Mouse (Mus musculus) CH12.LX (cell line): ENCODE data around the gene Srp14. TPM values are rescaled to one million over a fixed set of nuclear protein-coding genes. Genes with fewer than 3 reads are reported as not detected.

Experiments
- DNase-seq: peaks from one replicate; pipeline ENCODE4 v3.0.0-alpha.2; 2013; ENCODE audit errors: extremely low read depth
- H3K27ac ChIP-seq: 2 replicates; pipeline ENCODE4 v1.5.1; 2012; ENCODE audit warnings: low read depth, mild to moderate bottlenecking, control low read depth, moderate library complexity; ENCODE audit not compliant: insufficient read depth
- H3K27me3 ChIP-seq: replicated peaks from 2 replicates; pipeline ENCODE3; 2012; ENCODE audit warnings: inconsistent platforms
- H3K36me3 ChIP-seq, 2 experiments: replicated peaks in 1 of 2; 2 replicates each; pipeline versions ENCODE3 to v1.6.1; 2012; ENCODE audit warnings: inconsistent platforms in 1 of 2, low read length in 1 of 2, mild to moderate bottlenecking in 1 of 2, mixed read lengths in 1 of 2, moderate library complexity in 1 of 2; ENCODE audit not compliant: control insufficient read depth in 1 of 2, insufficient read depth in 1 of 2
- H3K4me1 ChIP-seq, 2 experiments: 2 replicates each; pipeline ENCODE4 v1.6.1; 2012; ENCODE audit warnings: inconsistent platforms in 1 of 2, moderate library complexity in 1 of 2; ENCODE audit not compliant: insufficient read depth in 2 of 2, control insufficient read depth in 1 of 2
- H3K4me2 ChIP-seq: 2 replicates; pipeline ENCODE4 v1.6.1; 2012; ENCODE audit warnings: low read depth, mild to moderate bottlenecking, control low read depth; ENCODE audit not compliant: poor library complexity, insufficient read depth, severe bottlenecking
- H3K4me3 ChIP-seq, 3 experiments: fragments of 150-350 bp in 1 of 3; sonication (generic) in 1 of 3; replicated peaks in 1 of 3; 2 replicates each; pipeline versions ENCODE3 to v1.5.1; 2011 to 2012; ENCODE audit warnings: low read depth in 2 of 3, low read length in 2 of 3, mild to moderate bottlenecking in 2 of 3, moderate library complexity in 2 of 3, control low read depth in 1 of 3, improper control_type of control experiment in 1 of 3, inconsistent platforms in 1 of 3, mixed read lengths in 1 of 3; ENCODE audit not compliant: poor library complexity in 1 of 3
- H3K79me2 ChIP-seq: replicated peaks from 2 replicates; pipeline ENCODE4 v1.6.1; 2012; ENCODE audit warnings: mild to moderate bottlenecking, moderate library complexity; ENCODE audit not compliant: control insufficient read depth, poor library complexity, insufficient read depth, severe bottlenecking; ENCODE audit errors: extremely low read depth
- H3K9ac ChIP-seq: 2 replicates; pipeline ENCODE4 v1.6.1; 2012; ENCODE audit warnings: low read depth, mild to moderate bottlenecking, control low read depth, moderate library complexity; ENCODE audit not compliant: insufficient read depth
- H3K9me3 ChIP-seq: replicated peaks from 2 replicates; pipeline ENCODE3; 2012; ENCODE audit warnings: low read length, inconsistent platforms, mixed read lengths
- BHLHE40 ChIP-seq: IDR thresholded peaks from 2 replicates; pipeline ENCODE4 v1.6.1; 2011; ENCODE audit warnings: mild to moderate bottlenecking, low read depth, low read length, improper control_type of control experiment
- CHD2 ChIP-seq: IDR thresholded peaks from 2 replicates; pipeline ENCODE4 v1.6.1; 2011; ENCODE audit warnings: low read length, improper control_type of control experiment
- ELF1 ChIP-seq: IDR thresholded peaks from 2 replicates; pipeline ENCODE4 v1.6.1; 2014; ENCODE audit warnings: low read depth, mild to moderate bottlenecking, inconsistent platforms, low read length, improper control_type of control experiment
- GABPA ChIP-seq: IDR thresholded peaks from 2 replicates; pipeline ENCODE4 v1.6.1; 2012; ENCODE audit warnings: low read depth, low read length, improper control_type of control experiment, inconsistent platforms; ENCODE audit not compliant: insufficient replicate concordance
- IRF4 ChIP-seq: IDR thresholded peaks from 2 replicates; pipeline ENCODE4 v1.6.1; 2014; ENCODE audit warnings: low read depth, mild to moderate bottlenecking, inconsistent platforms, low read length, improper control_type of control experiment
- MAFK ChIP-seq: IDR thresholded peaks from 2 replicates; pipeline ENCODE4 v1.6.1; 2011; ENCODE audit warnings: low read length, improper control_type of control experiment; ENCODE audit not compliant: insufficient replicate concordance
- POLR2A ChIP-seq: IDR thresholded peaks from 2 replicates; pipeline ENCODE4 v1.6.1; 2011; ENCODE audit warnings: low read depth, mild to moderate bottlenecking, improper control_type of control experiment, low read length
- RAD21 ChIP-seq: IDR thresholded peaks from 2 replicates; pipeline ENCODE4 v1.6.1; 2011; ENCODE audit warnings: low read depth, mild to moderate bottlenecking, low read length, improper control_type of control experiment, moderate library complexity
- SMC3 ChIP-seq: IDR thresholded peaks from 2 replicates; pipeline ENCODE4 v1.6.1; 2011; ENCODE audit warnings: low read depth, low read length, improper control_type of control experiment
- USF1 ChIP-seq: IDR thresholded peaks from 2 replicates; pipeline ENCODE4 v1.6.1; 2014; ENCODE audit warnings: low read depth, mild to moderate bottlenecking, inconsistent platforms, low read length, improper control_type of control experiment
- dilution Hi-C: fragments of 300-500 bp; cut with MboI; formaldehyde crosslinking; loops from 2 replicates; pipeline ENCODE4 v1.14.3; 2020; ENCODE audit warnings: low sequenced_read_pairs; ENCODE audit not compliant: extremely low pct_unique_long_range_greater_than_20kb, extremely low pct_ligation_motif_present
- in situ Hi-C: fragments of 300-500 bp; cut with MboI; formaldehyde crosslinking; loops from 3 replicates; pipeline ENCODE4 v1.14.3; 2019; ENCODE audit warnings: low sequenced_read_pairs, low pct_ligation_motif_present, low pct_unique_long_range_greater_than_20kb, mixed read lengths
- polyA plus RNA-seq: library from polyadenylated mRNA; unstranded; fragments of >175 nt; gene quantifications from 2 replicates; pipeline ENCODE4 v1.2.1, GENCODE M21; 2012; ENCODE audit warnings: low read depth; ENCODE audit not compliant: insufficient read length
- total RNA-seq, 2 experiments: library from RNA; depleted of rRNA; stranded (reverse); fragments of 300-350 nt in 1 of 2; fragments of >200 nt in 1 of 2; gene quantifications; 2 replicates each; pipeline ENCODE4 v1.2.3; 2012 to 2014

Srp14 gene
- total and polyA plus RNA-seq, 3 experiments = 139 to 215 (median 151) TPM

DNA sequence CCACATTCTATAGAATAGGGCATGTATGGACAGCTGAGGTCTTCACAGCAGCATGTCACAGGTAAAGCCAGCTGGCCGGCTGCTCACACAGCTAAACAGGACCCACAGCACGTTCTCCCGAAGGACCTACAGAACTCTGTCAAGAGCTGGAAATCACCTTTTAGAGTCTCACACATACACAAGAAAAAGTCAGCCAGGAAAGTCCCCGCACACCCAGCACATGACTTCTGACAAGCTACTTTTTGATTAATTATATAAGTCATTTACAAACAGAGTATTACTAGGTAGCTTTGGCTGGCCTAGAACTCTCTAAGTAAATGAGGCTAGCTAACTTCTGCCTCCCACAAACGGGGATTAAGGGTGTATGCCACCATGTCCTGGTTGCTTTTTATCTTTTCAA lies 47.0 kb upstream of the Srp14 start:
- DNase-seq = no peak
- no peak overlapping the region for H3K4me2 ChIP-seq
- in situ Hi-C loops = no loop called here

DNA sequence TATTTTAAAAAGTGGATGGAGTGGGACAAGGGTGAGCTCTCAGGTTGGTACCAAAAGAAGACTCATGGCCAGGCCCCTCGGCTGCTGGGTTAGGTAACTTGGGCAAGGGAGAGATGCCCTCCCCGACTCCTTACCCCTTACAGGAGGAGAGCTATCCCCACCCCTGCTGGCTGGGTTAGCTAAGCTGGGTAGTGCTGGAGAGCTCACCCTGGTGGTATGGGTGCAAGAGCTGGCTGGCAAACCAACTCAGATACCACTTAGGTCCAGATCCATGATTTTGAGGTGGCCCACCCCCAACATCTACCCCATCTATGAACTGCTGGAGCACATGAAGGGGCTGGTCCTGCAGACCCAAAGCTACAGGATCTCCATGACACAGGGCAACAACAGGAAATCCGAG lies 45.3 kb upstream of the Srp14 start:
- no peak overlapping the region for H3K4me3 ChIP-seq
- no peak overlapping the region for H3K4me2 ChIP-seq
- DNase-seq = no peak
- TF ChIP-seq SMC3 (no peak), IRF4 (no peak), POLR2A (no peak), RAD21 (no peak), GABPA (no peak), USF1 (no peak)
- no peaks in the 10 kb centered on the region for H3K27me3 ChIP-seq
- no peak overlapping the region for H3K9ac ChIP-seq
- dilution Hi-C loops = no loop called here
- no peaks in the 10 kb centered on the region for H3K79me2 ChIP-seq
- in situ Hi-C loops = no loop called here
- no peaks in the 10 kb centered on the region for H3K36me3 ChIP-seq
- H3K27ac ChIP-seq = no peak overlapping the region
- H3K9me3 ChIP-seq = peaks cover 4% of the 10 kb centered on the region
- H3K4me1 ChIP-seq = peaks cover 17 to 45% of the 10 kb centered on the region in 2 experiments

More for the DNA sequence above, 47.0 kb upstream of the Srp14 start:
- TF ChIP-seq MAFK = no peak
- no peak for TF ChIP-seq CHD2
- peak; percentile 76 for TF ChIP-seq BHLHE40
- 0 out of 2 replicates have a peak, but pooled peaks have one; percentile 25 for TF ChIP-seq ELF1
- Histone ChIP-seq H3K36me3 (no peaks in the 10 kb centered on the region), H3K79me2 (no peaks in the 10 kb centered on the region), H3K4me1 (peaks cover 18 to 43% of the 10 kb centered on the region in 2 experiments), H3K9ac (no peak overlapping the region), H3K4me3 (no peak overlapping the region), H3K27me3 (no peaks in the 10 kb centered on the region), H3K27ac (no peak overlapping the region), H3K9me3 (no peaks in the 10 kb centered on the region)
- dilution Hi-C loops = no loop called here

DNA sequence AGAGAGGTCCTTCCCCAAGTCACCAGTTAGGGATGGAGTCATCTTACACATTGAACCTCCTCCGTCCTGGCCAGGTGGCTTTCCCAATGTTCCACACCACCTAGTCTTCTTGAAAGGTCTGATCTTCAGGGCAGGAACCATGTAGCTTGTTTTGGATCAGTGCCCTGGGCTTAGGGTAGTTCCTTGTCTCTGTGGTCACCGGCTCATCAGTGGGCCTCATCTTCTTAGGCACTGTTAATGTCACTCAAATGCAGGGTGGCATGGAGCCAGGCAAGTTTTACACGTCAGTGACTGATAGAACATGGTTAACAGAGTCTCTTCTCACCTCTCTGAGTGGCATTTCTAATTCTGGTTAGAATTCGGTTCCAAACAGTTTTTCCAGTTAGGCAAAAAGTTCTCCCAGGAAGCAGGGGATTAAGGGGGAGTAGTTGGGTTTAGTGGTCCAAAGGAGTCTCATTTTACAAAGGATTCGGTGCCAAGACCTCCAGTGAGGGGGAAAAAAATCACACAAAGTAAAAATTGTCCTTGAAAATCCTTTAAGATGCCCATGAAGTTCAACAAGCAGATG lies 43.7 kb upstream of the Srp14 start:
- Histone ChIP-seq H3K79me2 (no peaks in the 10 kb centered on the region), H3K36me3 (no peaks in the 10 kb centered on the region), H3K27me3 (no peaks in the 10 kb centered on the region), H3K9me3 (peaks cover 4% of the 10 kb centered on the region), H3K9ac (no peak overlapping the region), H3K4me1 (peaks cover 20 to 49% of the 10 kb centered on the region in 2 experiments), H3K4me2 (no peak overlapping the region), H3K4me3 (no peak overlapping the region), H3K27ac (no peak overlapping the region)
- no peak for TF ChIP-seq ELF1
- no peak for DNase-seq
- dilution Hi-C loops (no loop called here), in situ Hi-C loops (no loop called here)
